Comparison of ENCODE assay signal across 28 mouse cellular contexts in the genomic region with DNA sequence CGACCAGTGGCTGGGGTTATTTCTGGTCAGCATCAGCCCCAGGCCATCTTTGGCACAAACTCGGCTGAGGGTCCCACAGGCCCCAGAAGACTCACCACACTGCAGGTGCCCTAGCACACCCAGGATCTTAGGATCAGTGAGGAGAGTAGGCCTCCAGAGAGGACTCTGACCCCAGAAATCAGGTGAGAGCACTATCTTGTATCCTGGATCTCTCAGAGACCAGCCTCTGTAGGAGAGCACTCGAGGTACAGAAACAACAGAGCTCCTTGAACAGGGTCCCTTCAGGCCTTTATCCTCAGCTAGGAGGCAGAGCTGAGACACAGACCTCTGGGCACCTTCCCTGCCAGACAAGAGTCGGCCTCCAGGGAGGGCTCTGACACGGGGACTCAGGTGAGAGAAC.
"Had no signal": no experiment of that assay in that cellular context is flagged by ENCODE, and none has a peak within 500 bp of the region (broad histone marks: within the 10 kb centered on the region; RNA-seq: fewer than 3 reads in every experiment).

No protein-coding gene starts in this region.

- H3K4me3 ChIP-seq: embryonic facial prominence, embryonic 10.5 days; embryonic facial prominence, embryonic 12.5 days; embryonic facial prominence, embryonic 13.5 days; embryonic facial prominence, embryonic 15.5 days; erythroblast, embryonic 14.5 days; forebrain, embryonic 10.5 days; forebrain, embryonic 12.5 days; forebrain, embryonic 13.5 days; forebrain, embryonic 15.5 days; gastrocnemius, adult 2 months; heart, adult 2 months had no signal

- H3K27ac ChIP-seq: embryonic facial prominence, embryonic 10.5 days; embryonic facial prominence, embryonic 12.5 days; embryonic facial prominence, embryonic 13.5 days; embryonic facial prominence, embryonic 15.5 days; forebrain, embryonic 10.5 days; forebrain, embryonic 12.5 days; forebrain, embryonic 13.5 days; forebrain, embryonic 15.5 days; gastrocnemius, adult 2 months; heart, adult 2 months had no signal

- H3K4me1 ChIP-seq: embryonic facial prominence, embryonic 10.5 days; embryonic facial prominence, embryonic 12.5 days; embryonic facial prominence, embryonic 13.5 days; embryonic facial prominence, embryonic 15.5 days; forebrain, embryonic 10.5 days; forebrain, embryonic 12.5 days; forebrain, embryonic 13.5 days; forebrain, embryonic 15.5 days had no signal

- H3K36me3 ChIP-seq: embryonic facial prominence, embryonic 10.5 days; embryonic facial prominence, embryonic 12.5 days; embryonic facial prominence, embryonic 13.5 days; embryonic facial prominence, embryonic 15.5 days; forebrain, embryonic 10.5 days; forebrain, embryonic 12.5 days; forebrain, embryonic 15.5 days had no signal

- H3K4me2 ChIP-seq: embryonic facial prominence, embryonic 12.5 days; embryonic facial prominence, embryonic 13.5 days; embryonic facial prominence, embryonic 15.5 days; forebrain, embryonic 12.5 days; forebrain, embryonic 13.5 days; forebrain, embryonic 15.5 days had no signal

- H3K27me3 ChIP-seq: embryonic facial prominence, embryonic 12.5 days; embryonic facial prominence, embryonic 13.5 days; embryonic facial prominence, embryonic 15.5 days; forebrain, embryonic 12.5 days; forebrain, embryonic 13.5 days; forebrain, embryonic 15.5 days had no signal

- H3K9me3 ChIP-seq: embryonic facial prominence, embryonic 10.5 days; embryonic facial prominence, embryonic 12.5 days; embryonic facial prominence, embryonic 13.5 days; embryonic facial prominence, embryonic 15.5 days; forebrain, embryonic 10.5 days; forebrain, embryonic 12.5 days; forebrain, embryonic 13.5 days; forebrain, embryonic 15.5 days had no signal

- ATAC-seq: forebrain, embryonic 13.5 days; forebrain, embryonic 14.5 days; forebrain, embryonic 15.5 days; forebrain, embryonic 16.5 days had no signal

- DNase-seq: cerebellum, adult 18-20 months; cerebellum, adult 2 months; cerebellum, adult 8-10 months; cerebellum, adult 9-10 months; cerebellum, adult 9-11 months; cerebellum, postnatal 10 days; cerebellum, postnatal 14 days; cerebellum, postnatal 25 days; embryo, embryonic 11 days; forebrain, postnatal 0 days; gastrocnemius, adult 2 months; gastrocnemius, postnatal 10 days; gastrocnemius, postnatal 14 days; gastrocnemius, postnatal 25 days; gastrocnemius, postnatal 36 days; heart, adult 11 months; heart, adult 2 months had no signal

- H3K9ac ChIP-seq: embryonic facial prominence, embryonic 12.5 days; embryonic facial prominence, embryonic 13.5 days; embryonic facial prominence, embryonic 15.5 days; forebrain, embryonic 12.5 days; forebrain, embryonic 13.5 days; forebrain, embryonic 15.5 days; forebrain, postnatal 0 days had no signal
